Mouse (Mus musculus): ENCODE results near the gene Ubl5. TPM values are rescaled to one million over a fixed set of nuclear protein-coding genes. Genes with fewer than 3 reads are reported as not detected.
"Not testable (repeated sequence)": the region's sequence is repeated elsewhere in the genome, so short reads cannot be mapped to it uniquely, and the experiment has no call there.

Ubl5 gene
- polyA plus RNA-seq, 1 experiment from 2014 or later = 375 TPM

DNA sequence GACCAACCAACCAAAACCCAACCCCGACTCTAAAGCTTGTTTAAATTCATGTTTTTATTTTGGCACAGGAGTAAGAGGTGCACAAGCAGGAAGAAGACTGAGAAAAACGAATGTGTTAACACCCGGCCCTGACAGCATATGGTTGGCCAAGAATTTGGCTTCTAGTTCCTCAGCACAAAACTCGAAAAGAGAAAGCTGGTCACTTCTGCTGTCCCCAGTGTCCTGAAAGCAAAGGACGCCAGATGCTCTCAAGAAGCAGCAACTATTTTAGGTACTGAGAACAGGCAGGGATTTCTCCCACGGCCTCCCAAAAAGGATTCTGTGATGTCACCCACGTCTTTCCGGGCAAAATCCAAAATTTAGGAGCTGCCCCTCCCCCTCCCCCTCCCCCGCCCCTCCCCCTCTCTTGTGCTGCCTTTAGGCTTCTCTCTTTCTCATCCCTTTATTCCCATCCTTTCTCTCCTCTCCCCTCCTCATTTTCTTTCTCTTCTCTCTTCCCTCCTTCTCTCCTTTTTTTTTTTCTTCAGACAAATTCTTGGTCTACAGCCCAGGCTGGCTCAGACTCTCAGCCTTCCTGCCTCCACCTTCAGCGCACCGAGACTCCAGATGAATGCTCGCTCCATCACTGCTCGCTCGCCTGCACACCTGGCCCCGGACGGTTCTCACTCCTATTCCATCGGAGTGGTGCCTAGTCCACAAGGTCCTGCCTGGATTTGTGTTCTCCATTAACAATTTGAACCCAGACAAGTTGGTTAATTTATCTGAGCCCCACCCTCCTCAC is 42.6 kb downstream of the Ubl5 start:
- WGBS = 53% methylated on average over 17 of the region's 17 CpGs
- H3K4me1 ChIP-seq = no peaks in the 10 kb centered on the region
- H3K27me3 ChIP-seq = no peaks in the 10 kb centered on the region
- no peak overlapping the region for H3K9ac ChIP-seq
- no peak overlapping the region for H3K4me3 ChIP-seq
- no peak overlapping the region for H3K4me2 ChIP-seq (replicated peaks)
- no peaks in the 10 kb centered on the region for H3K9me3 ChIP-seq
- H3K27ac ChIP-seq = no peak overlapping the region
- ATAC-seq (ENCODE audit: low FRiP score, low read depth) = no peak
- H3K36me3 ChIP-seq = no peaks in the 10 kb centered on the region

DNA sequence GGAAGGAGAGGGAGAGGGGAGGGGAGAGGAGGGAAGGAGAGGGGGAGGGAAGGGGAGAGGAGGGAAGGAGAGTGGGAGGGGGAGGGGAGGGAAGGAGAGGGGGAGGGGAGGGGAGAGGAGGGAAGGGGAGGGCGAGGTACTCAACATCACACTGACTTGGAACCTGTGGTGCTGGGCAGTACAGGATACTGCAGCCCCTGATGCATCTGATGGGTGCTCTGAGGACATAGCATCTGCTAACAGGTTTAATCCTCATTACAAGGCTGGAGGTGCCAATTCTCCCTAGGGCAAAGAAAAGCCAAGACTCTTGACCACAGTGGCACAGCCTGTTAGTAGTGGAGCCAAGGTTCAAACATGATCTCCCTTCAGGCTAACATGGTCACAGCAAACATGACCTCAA is 46.7 kb downstream of the Ubl5 start:
- Histone ChIP-seq H3K27ac (no peak overlapping the region), H3K27me3 (peaks cover 9% of the 10 kb centered on the region), H3K4me2 (replicated peaks) (no peak overlapping the region), H3K36me3 (no peaks in the 10 kb centered on the region), H3K4me3 (no peak overlapping the region), H3K4me1 (no peaks in the 10 kb centered on the region), H3K9ac (no peak overlapping the region), H3K9me3 (no peaks in the 10 kb centered on the region)
- WGBS = 42% methylated on average over 1 of the region's 1 CpGs
- no peak for ATAC-seq (ENCODE audit: low FRiP score, low read depth)

DNA sequence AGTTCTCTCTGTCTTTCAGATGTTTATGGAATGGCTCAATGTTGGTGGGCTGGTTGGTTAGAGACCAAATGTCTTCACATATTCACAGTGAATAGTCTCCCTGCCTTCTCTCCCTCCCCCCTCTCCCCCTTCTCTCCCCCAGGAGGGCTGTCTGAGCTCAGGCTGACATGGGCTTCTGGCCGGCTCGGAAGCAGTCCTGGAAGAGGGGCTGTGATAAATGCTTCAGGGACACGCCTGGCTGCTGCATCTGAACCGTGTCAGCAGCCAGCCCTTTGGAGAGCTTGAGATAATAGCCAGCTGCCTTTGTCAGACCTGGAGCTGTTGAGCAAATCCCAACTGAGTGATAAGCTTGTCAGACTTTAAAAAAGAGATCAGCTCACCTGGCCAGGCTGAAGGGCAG is 47.2 kb downstream of the Ubl5 start:
- 8% methylated on average over 4 of the region's 4 CpGs for WGBS
- ATAC-seq (ENCODE audit: low FRiP score, low read depth) = no peak
- peaks cover 15% of the 10 kb centered on the region for H3K27me3 ChIP-seq

GRCm38 (mm10) chr9:20690449-20690848 is 47.8 kb downstream of the Ubl5 start:
- H3K27ac ChIP-seq; H3K4me3 ChIP-seq; ATAC-seq (ENCODE audit: low FRiP score, low read depth); H3K9me3 ChIP-seq; H3K36me3 ChIP-seq; H3K4me1 ChIP-seq; H3K4me2 ChIP-seq (replicated peaks); H3K9ac ChIP-seq: not testable (repeated sequence)
- H3K27me3 ChIP-seq = peaks cover 20% of the 10 kb centered on the region
- 92% methylated on average over 2 of the region's 2 CpGs for WGBS

More for the DNA sequence above, 47.2 kb downstream of the Ubl5 start:
- H3K27ac ChIP-seq = no peak overlapping the region
- H3K9ac ChIP-seq = no peak overlapping the region
- H3K9me3 ChIP-seq = no peaks in the 10 kb centered on the region
- H3K4me3 ChIP-seq = no peak overlapping the region
- no peaks in the 10 kb centered on the region for H3K4me1 ChIP-seq
- H3K36me3 ChIP-seq = no peaks in the 10 kb centered on the region
- no peak overlapping the region for H3K4me2 ChIP-seq (replicated peaks)

DNA sequence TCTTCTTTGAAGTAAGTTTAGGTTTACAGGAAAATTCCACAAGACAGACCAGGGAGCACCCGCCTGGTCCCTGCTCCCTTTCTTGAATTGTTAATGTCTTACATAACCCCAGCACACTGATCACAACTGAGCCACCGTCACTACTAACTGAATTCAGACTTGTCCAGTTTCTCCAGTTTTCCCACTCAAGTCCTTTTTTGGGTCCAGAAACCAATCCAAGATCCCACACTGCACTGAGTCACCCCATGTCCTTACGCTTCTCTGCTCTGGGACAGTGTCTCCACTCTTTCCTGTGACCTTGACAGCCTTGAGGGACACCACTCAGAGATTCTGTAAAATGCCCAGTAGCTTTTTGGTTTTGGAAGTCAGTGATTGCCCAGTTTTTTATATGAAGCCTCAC is 50.2 kb downstream of the Ubl5 start:
- H3K36me3 ChIP-seq = no peaks in the 10 kb centered on the region
- ATAC-seq (ENCODE audit: low FRiP score, low read depth) = no peak
- peaks cover 44% of the 10 kb centered on the region for H3K27me3 ChIP-seq
- H3K9ac ChIP-seq = no peak overlapping the region
- no peaks in the 10 kb centered on the region for H3K9me3 ChIP-seq
- no peak overlapping the region for H3K27ac ChIP-seq
- WGBS = 81% methylated on average over 3 of the region's 3 CpGs
- H3K4me2 ChIP-seq (replicated peaks) = no peak overlapping the region
- no peak overlapping the region for H3K4me3 ChIP-seq
- no peaks in the 10 kb centered on the region for H3K4me1 ChIP-seq

DNA sequence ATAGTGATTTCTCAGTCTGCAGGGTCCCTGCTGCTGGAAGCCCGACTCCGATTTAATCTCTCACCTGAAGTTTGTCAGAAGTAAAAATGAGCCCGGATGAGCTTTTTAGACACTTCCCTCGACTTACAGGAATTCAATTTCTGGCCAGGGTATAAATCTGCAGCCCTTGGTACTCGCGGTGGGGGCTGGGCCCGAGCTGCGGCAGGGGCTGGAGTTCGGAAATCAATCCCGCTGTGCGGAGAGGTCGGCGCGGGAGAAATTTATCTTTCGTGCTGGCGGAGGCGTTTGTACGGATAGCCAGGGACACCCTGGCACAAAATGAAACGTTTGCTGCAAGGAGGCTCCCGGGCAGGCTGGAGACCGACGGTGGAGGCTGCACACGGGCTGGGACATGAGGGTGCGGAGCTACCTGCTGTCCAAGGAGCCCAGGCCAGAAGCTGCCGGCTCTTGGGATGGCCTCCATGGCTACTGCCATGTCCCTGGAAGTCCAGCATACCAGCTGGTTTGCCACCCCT is 52.1 kb downstream of the Ubl5 start:
- ATAC-seq (ENCODE audit: low FRiP score, low read depth) = no peak
- H3K9ac ChIP-seq = peak overlapping the region; percentile 4; the same call in 1 of the 2 replicates
- peak overlapping the region; percentile 25 for H3K4me3 ChIP-seq
- H3K27me3 ChIP-seq = peaks cover 45% of the 10 kb centered on the region
- H3K4me2 ChIP-seq (replicated peaks) = peak overlapping the region; percentile 57
- H3K9me3 ChIP-seq = no peaks in the 10 kb centered on the region
- WGBS = 4% methylated on average over 25 of the region's 25 CpGs
- H3K36me3 ChIP-seq = no peaks in the 10 kb centered on the region
- H3K27ac ChIP-seq = no peak overlapping the region
- no peaks in the 10 kb centered on the region for H3K4me1 ChIP-seq

GRCm38 (mm10) chr9:20696107-20696712 is 53.5 kb downstream of the Ubl5 start:
- no peak overlapping the region for H3K27ac ChIP-seq
- no peaks in the 10 kb centered on the region for H3K4me1 ChIP-seq
- no peaks in the 10 kb centered on the region for H3K9me3 ChIP-seq
- no peak for ATAC-seq (ENCODE audit: low FRiP score, low read depth)
- H3K27me3 ChIP-seq = peaks cover 45% of the 10 kb centered on the region
- no peak overlapping the region for H3K9ac ChIP-seq
- 78% methylated on average over 5 of the region's 5 CpGs for WGBS
- no peak overlapping the region for H3K4me2 ChIP-seq (replicated peaks)
- no peak overlapping the region for H3K4me3 ChIP-seq
- H3K36me3 ChIP-seq = no peaks in the 10 kb centered on the region

Other genes starting within 250 kb of the Ubl5 start
- 20.3 TPM in 2 replicates for gene Zfp26, start 182.7 kb upstream of the Ubl5 start, polyA plus RNA-seq (2015; fragmentation: Nextera tagmentation; extraction: Ambion mirVana)
- gene Zfp426, start 150.1 kb upstream of the Ubl5 start, polyA plus RNA-seq (2015; fragmentation: Nextera tagmentation; extraction: Ambion mirVana) = 18.6 and 23.3 TPM in 2 replicates
- 144 and 152 TPM in 2 replicates for gene Zfp266, start 121.5 kb upstream of the Ubl5 start, polyA plus RNA-seq (2015; fragmentation: Nextera tagmentation; extraction: Ambion mirVana)
- 25.2 and 28.3 TPM in 2 replicates for gene Zfp846, start 61.6 kb upstream of the Ubl5 start, polyA plus RNA-seq (2015; fragmentation: Nextera tagmentation; extraction: Ambion mirVana)
- 21.3 and 21.5 TPM in 2 replicates for gene Fbxl12, start 1.9 kb downstream of the Ubl5 start, polyA plus RNA-seq (2015; fragmentation: Nextera tagmentation; extraction: Ambion mirVana)
- 49.9 and 50.5 TPM in 2 replicates for gene Pin1, start 9.2 kb downstream of the Ubl5 start, polyA plus RNA-seq (2015; fragmentation: Nextera tagmentation; extraction: Ambion mirVana)
- gene Olfm2, start 103.5 kb downstream of the Ubl5 start, polyA plus RNA-seq (2015; fragmentation: Nextera tagmentation; extraction: Ambion mirVana) = 4.9 and 5.7 TPM in 2 replicates
- gene Col5a3, start 172.2 kb downstream of the Ubl5 start, polyA plus RNA-seq (2015; fragmentation: Nextera tagmentation; extraction: Ambion mirVana) = 0.60 and 0.62 TPM in 2 replicates
- gene Rdh8, start 175.6 kb downstream of the Ubl5 start, polyA plus RNA-seq (2015; fragmentation: Nextera tagmentation; extraction: Ambion mirVana) = not detected in 2 replicates
- 4.6 and 5.6 TPM in 2 replicates for gene A230050P20Rik, start 225.8 kb downstream of the Ubl5 start, polyA plus RNA-seq (2015; fragmentation: Nextera tagmentation; extraction: Ambion mirVana)
- gene Angptl6, start 236.8 kb downstream of the Ubl5 start, polyA plus RNA-seq (2015; fragmentation: Nextera tagmentation; extraction: Ambion mirVana) = 2.9 and 3.3 TPM in 2 replicates
- gene Ppan, start 245.3 kb downstream of the Ubl5 start, polyA plus RNA-seq (2015; fragmentation: Nextera tagmentation; extraction: Ambion mirVana) = 85.9 and 91.3 TPM in 2 replicates

All from limb, embryonic 13.5 days (tissue).